Mouse (Mus musculus) forebrain, postnatal 0 days (tissue): ENCODE results near the gene Anp32b. TPM values are rescaled to one million over a fixed set of nuclear protein-coding genes. Genes with fewer than 3 reads are reported as not detected.
A peak's percentile ranks its signal among the peaks of the same experiment; 100 is the strongest.

ENCODE experiments used
- ATAC-seq: fragments of 200-750 bp; cut with Nextera tagmentation; 2 replicates; pipeline ENCODE4 v1.8.0; 2017; ENCODE audit warnings: mild to moderate bottlenecking, moderate library complexity
- DNase-seq: peaks from one replicate; pipeline ENCODE4 v3.0.0-alpha.2; 2015
- H3K27ac ChIP-seq: fragments of 300-500 bp; sonication (generic); 2 replicates; pipeline ENCODE4 v1.5.1; 2014; ENCODE audit warnings: low read depth, mild to moderate bottlenecking, antibody characterized with exemption, low read length, moderate library complexity, mixed read lengths
- H3K27me3 ChIP-seq: fragments of 300-500 bp; sonication (generic); 2 replicates; pipeline ENCODE4 v1.6.1; 2014; ENCODE audit warnings: mild to moderate bottlenecking, low read length, mixed read lengths; ENCODE audit not compliant: insufficient read depth
- H3K36me3 ChIP-seq: fragments of 300-500 bp; sonication (generic); 2 replicates; pipeline ENCODE4 v1.6.1; 2014; ENCODE audit warnings: mild to moderate bottlenecking, moderate library complexity; ENCODE audit not compliant: insufficient read depth
- H3K4me1 ChIP-seq: fragments of 300-500 bp; sonication (generic); 2 replicates; pipeline ENCODE4 v1.6.1; 2014; ENCODE audit warnings: antibody characterized with exemption; ENCODE audit not compliant: insufficient read depth
- H3K4me2 ChIP-seq: fragments of 300-500 bp; sonication (generic); 2 replicates; pipeline ENCODE4 v1.6.1; 2014; ENCODE audit warnings: low read depth, mild to moderate bottlenecking, moderate library complexity
- H3K4me3 ChIP-seq: fragments of 300-500 bp; sonication (generic); 2 replicates; pipeline ENCODE4 v1.5.1; 2014; ENCODE audit warnings: low read depth, low read length, mixed read lengths
- H3K9ac ChIP-seq: fragments of 300-500 bp; sonication (generic); 2 replicates; pipeline ENCODE4 v1.6.1; 2014; ENCODE audit warnings: mild to moderate bottlenecking
- H3K9me3 ChIP-seq: fragments of 300-500 bp; sonication (generic); 2 replicates; pipeline ENCODE4 v1.6.1; 2016; ENCODE audit warnings: low read length
- CTCF ChIP-seq: sonication (generic); IDR thresholded peaks from 2 replicates; pipeline ENCODE4 v1.5.1; 2016; ENCODE audit warnings: antibody characterized with exemption, control low read depth, low read depth
- WGBS: fragments of 180-500 bp; shearing (Covaris S2); extraction: QIAGEN DNeasy Blood & Tissue Kit; methylation state at CpG from one replicate; pipeline ENCODE4 v1.1.7; 2014; 5-methylcytosine and 5-hydroxymethylcytosine counted together
- polyA plus RNA-seq: library from polyadenylated mRNA; unstranded; fragments of >200 nt; fragmentation: Nextera tagmentation; extraction: Ambion mirVana; gene quantifications from 2 replicates; pipeline ENCODE4 v1.2.1, GENCODE M21; 2015
- total RNA-seq: library from RNA; depleted of rRNA; stranded (reverse); fragments of >200 nt; gene quantifications from 2 replicates; pipeline ENCODE4 v1.2.3, GENCODE M21; 2014; rRNA removed

The Anp32b gene
- total and polyA plus RNA-seq, 2 experiments from 2014 or later = 3.4 to 65.9 TPM

DNA sequence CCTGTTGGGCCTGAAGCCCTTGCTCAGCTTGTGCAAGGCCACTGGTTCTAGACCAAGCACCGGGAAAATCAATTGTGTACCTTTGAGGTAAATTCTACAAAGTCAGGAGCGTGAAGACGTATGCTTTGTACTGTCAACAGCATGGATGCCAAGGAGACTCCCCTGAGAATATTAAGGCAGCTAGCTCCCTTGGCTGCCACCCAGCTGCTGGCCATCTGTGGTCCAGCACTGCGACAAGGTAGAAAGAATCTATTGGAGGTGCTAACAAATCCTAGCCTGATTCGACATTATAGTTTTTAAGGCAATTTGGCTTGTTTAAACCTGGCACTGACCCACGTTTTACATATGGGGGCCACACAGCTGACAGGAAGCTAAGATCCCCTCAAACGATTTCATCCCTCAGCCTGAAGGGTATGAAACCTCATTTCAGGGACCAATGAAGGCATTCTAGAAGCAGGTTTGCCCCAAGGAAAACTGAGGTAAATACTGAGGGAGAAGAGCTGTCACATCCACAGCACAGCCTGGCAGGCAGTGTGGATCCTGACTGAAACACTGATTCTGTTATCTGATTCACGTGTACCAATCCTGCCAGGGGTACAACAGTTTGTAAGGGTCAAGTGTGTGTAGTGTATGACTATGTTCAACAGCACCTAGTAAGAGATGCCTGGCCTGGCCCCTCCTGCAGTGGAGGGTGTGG is 54.8 kb downstream of the Anp32b start:
- H3K4me3 ChIP-seq = no peak overlapping the region
- peaks cover 30% of the 10 kb centered on the region for H3K36me3 ChIP-seq
- no peak overlapping the region for H3K9ac ChIP-seq
- DNase-seq (no peak), ATAC-seq (no peak)
- TF ChIP-seq CTCF = no peak
- H3K27me3 ChIP-seq = no peaks in the 10 kb centered on the region
- WGBS = 52% methylated on average over 8 of the region's 8 CpGs
- H3K4me2 ChIP-seq = no peak overlapping the region
- no peaks in the 10 kb centered on the region for H3K9me3 ChIP-seq
- H3K27ac ChIP-seq = no peak overlapping the region
- H3K4me1 ChIP-seq = 0 out of 2 replicates have a peak, but pooled peaks cover 6% of the 10 kb centered on the region

GRCm38 (mm10) chr4:46506801-46507610 is 56.3 kb downstream of the Anp32b start:
- Histone ChIP-seq H3K4me2 (peak overlapping the region; percentile 83), H3K9me3 (no peaks in the 10 kb centered on the region), H3K4me1 (0 out of 2 replicates have a peak, but pooled peaks cover 6% of the 10 kb centered on the region), H3K27me3 (no peaks in the 10 kb centered on the region), H3K27ac (peak overlapping the region; percentile 88), H3K9ac (peak overlapping the region; percentile 85), H3K4me3 (peak overlapping the region; percentile 66), H3K36me3 (peaks cover 16% of the 10 kb centered on the region)
- peak; percentile 94 for ATAC-seq
- DNase-seq = peak; percentile 92
- TF ChIP-seq CTCF = no peak
- WGBS = 3% methylated on average over 92 of the region's 94 CpGs

DNA sequence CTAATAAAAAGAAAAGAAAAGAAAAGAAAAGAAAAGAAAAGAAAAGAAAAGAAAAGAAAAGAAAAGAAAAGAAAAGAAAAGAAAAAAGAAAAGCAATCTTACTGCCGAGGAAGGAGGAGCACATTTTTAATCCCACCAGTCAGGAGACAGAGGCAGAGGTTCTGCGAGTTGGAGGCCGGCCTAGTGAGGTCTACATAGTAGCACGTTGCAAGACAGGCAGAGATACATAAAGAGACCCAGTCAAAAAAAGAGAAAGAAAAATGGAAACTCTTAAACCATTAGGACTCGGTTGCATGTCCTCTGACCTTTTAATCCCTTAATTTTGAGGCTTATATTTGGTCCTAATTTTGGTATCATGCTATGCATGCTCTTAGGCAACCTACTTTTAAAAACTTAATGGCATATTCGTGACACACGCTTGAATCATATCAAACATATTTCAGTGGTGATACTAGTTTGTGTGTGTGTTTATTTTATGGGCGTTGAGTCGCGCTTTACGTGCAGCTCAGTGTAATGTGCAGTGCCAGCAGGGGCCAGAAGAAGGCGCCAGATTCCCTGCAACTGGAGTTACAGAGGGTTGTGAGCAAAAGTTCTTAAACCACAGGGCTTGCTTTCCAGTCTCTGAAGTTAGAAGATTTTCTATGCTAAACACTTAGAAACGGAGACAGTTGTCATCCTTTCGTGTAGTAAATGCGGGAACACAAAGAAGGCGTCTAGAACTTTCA is 57.2 kb downstream of the Anp32b start:
- H3K4me1 ChIP-seq = 0 out of 2 replicates have a peak, but pooled peaks cover 6% of the 10 kb centered on the region

DNA sequence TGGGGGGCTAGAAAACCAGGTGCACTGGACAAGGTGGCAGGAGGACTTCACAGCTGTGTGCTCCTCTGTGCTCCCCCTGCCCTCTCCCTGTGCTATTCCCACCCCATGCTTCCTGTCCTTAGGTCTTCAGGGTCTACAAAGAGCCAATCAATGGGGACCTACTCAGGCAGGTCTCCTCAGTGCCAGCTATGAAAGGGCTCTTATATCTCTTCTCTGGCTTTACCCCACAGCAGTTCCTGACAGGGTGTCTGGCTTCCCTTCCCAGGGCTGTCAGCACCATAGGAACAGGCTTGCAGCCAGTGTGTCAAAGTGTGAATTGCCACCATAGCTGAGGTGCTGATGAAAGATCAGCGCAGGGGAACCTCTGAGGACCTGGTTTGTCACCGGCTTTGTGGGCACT is 69.8 kb downstream of the Anp32b start:
- no peak overlapping the region for H3K4me3 ChIP-seq
- WGBS = 74% methylated on average over 2 of the region's 2 CpGs
- DNase-seq = no peak
- no peaks in the 10 kb centered on the region for H3K4me1 ChIP-seq
- TF ChIP-seq CTCF = no peak
- peak; percentile 42; the same call in 1 of the 2 replicates for ATAC-seq
- H3K9me3 ChIP-seq = no peaks in the 10 kb centered on the region
- H3K36me3 ChIP-seq = no peaks in the 10 kb centered on the region
- H3K27me3 ChIP-seq = no peaks in the 10 kb centered on the region
- H3K9ac ChIP-seq = no peak overlapping the region
- H3K4me2 ChIP-seq = no peak overlapping the region
- no peak overlapping the region for H3K27ac ChIP-seq

More for the DNA sequence above, 57.2 kb downstream of the Anp32b start:
- Histone ChIP-seq H3K36me3 (peaks cover 7% of the 10 kb centered on the region; the same call in 1 of the 2 replicates), H3K9me3 (no peaks in the 10 kb centered on the region), H3K27me3 (no peaks in the 10 kb centered on the region), H3K4me2 (peak overlapping the region; percentile 83), H3K4me3 (peak overlapping the region; percentile 66), H3K27ac (no peak overlapping the region), H3K9ac (no peak overlapping the region)
- DNase-seq (peak; percentile 76), ATAC-seq (peak; percentile 34; the same call in 1 of the 2 replicates)
- peak; percentile 80 for TF ChIP-seq CTCF
- 12% methylated on average over 16 of the region's 16 CpGs for WGBS

GRCm38 (mm10) chr4:46521457-46521856 is 70.8 kb downstream of the Anp32b start:
- TF ChIP-seq CTCF = no peak
- H3K4me1 ChIP-seq = no peaks in the 10 kb centered on the region
- DNase-seq (no peak), ATAC-seq (no peak)
- 79% methylated on average over 10 of the region's 10 CpGs for WGBS
- H3K4me2 ChIP-seq = no peak overlapping the region
- no peak overlapping the region for H3K27ac ChIP-seq
- H3K27me3 ChIP-seq = no peaks in the 10 kb centered on the region
- H3K4me3 ChIP-seq = no peak overlapping the region
- H3K9ac ChIP-seq = no peak overlapping the region
- no peaks in the 10 kb centered on the region for H3K36me3 ChIP-seq
- H3K9me3 ChIP-seq = no peaks in the 10 kb centered on the region

Other genes with a start within 250 kb of the Anp32b start
- 0.05 TPM in 1 of 2 replicates, not detected in the other for gene Foxe1, start 107.3 kb upstream of the Anp32b start, total RNA-seq
- gene Foxe1, start 107.3 kb upstream of the Anp32b start, polyA plus RNA-seq = not detected in 2 replicates
- 9.0 and 10.4 TPM in 2 replicates for gene Trmo, start 61.5 kb upstream of the Anp32b start, total RNA-seq
- gene Trmo, start 61.5 kb upstream of the Anp32b start, polyA plus RNA-seq = 6.5 and 6.7 TPM in 2 replicates
- not detected in 2 replicates for gene Hemgn, start 37.4 kb upstream of the Anp32b start, total RNA-seq
- gene Hemgn, start 37.4 kb upstream of the Anp32b start, polyA plus RNA-seq = not detected in 2 replicates
- gene Nans, start 38.3 kb downstream of the Anp32b start, total RNA-seq = 87.1 and 89.3 TPM in 2 replicates
- 69.8 and 70.2 TPM in 2 replicates for gene Nans, start 38.3 kb downstream of the Anp32b start, polyA plus RNA-seq
- 1.4 and 1.8 TPM in 2 replicates for gene Trim14, start 85.2 kb downstream of the Anp32b start, total RNA-seq
- 0.73 and 0.82 TPM in 2 replicates for gene Trim14, start 85.2 kb downstream of the Anp32b start, polyA plus RNA-seq
- gene Coro2a, start 151.3 kb downstream of the Anp32b start, total RNA-seq = 17.8 and 20.6 TPM in 2 replicates
- gene Coro2a, start 151.3 kb downstream of the Anp32b start, polyA plus RNA-seq = 4.1 and 7.5 TPM in 2 replicates
- 0.77 and 1.5 TPM in 2 replicates for gene Tbc1d2, start 199.3 kb downstream of the Anp32b start, total RNA-seq
- gene Tbc1d2, start 199.3 kb downstream of the Anp32b start, polyA plus RNA-seq = 0.47 and 0.67 TPM in 2 replicates